Mouse (Mus musculus): ENCODE measurements around the gene Eci1.
"Not testable (repeated sequence)": the region's sequence is repeated elsewhere in the genome, so short reads cannot be mapped to it uniquely, and the experiment has no call there.

Gene Eci1

GRCm38 (mm10) chr17:24437016-24437415, 10.6 kb downstream of the Eci1 start:
- no peak for ATAC-seq (ENCODE audit: insufficient number of reproducible peaks, low FRiP score, low TSS enrichment)

- ATAC-seq (ENCODE audit: insufficient number of reproducible peaks, low FRiP score, low TSS enrichment) = no peak
Measured at GRCm38 (mm10) chr17:24440377-24440776, 13.9 kb downstream of the Eci1 start.

DNA sequence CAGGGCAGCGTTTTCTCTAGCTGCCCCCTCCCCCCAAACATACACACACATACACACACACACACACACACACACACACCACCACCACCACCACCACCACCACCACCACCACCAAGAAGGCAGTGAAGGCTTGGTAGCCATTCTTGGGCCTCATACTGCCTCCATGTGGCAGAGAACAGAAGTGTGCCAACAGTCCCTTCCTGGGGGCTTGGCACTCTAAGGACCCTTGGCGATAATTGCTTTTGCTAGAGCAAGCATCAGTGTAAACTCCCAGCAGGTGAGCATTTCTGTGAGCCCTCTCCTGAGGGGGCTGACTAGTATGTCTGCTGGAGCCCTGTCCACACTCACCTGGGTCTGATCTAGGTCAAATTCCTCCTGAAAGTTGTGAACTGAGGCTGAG, 14.7 kb downstream of the Eci1 start:
- ATAC-seq (ENCODE audit: insufficient number of reproducible peaks, low FRiP score, low TSS enrichment) = no peak

DNA sequence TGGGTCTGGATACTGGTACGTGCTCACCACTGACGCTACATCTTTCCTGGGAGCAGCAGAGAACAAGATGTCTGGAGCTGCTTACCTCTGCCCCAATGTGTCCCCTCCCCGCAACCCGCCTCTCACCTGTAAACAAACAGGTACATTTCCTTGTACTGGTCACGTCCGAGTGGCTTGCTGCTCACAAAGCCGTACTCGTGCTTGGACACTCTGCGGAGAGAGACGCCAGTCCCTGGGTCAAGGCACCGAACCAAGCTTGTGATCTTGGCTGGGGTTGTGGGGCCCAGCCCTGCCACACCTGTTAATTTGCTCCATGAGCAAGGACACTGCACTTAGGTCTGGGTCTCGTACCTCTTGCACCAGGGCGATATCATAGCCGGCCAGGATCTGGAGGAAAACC, 15.7 kb downstream of the Eci1 start:
- no peak for ATAC-seq (ENCODE audit: insufficient number of reproducible peaks, low FRiP score, low TSS enrichment)

- ATAC-seq (ENCODE audit: insufficient number of reproducible peaks, low FRiP score, low TSS enrichment) = no peak
Measured at GRCm38 (mm10) chr17:24442632-24443155, 16.3 kb downstream of the Eci1 start, which contains the start of gene Dnase1l2. Gene Dnase1l2, minus strand, starts transcription at chr17:24443105.

- ATAC-seq (ENCODE audit: insufficient number of reproducible peaks, low FRiP score, low TSS enrichment) = no peak
Measured at GRCm38 (mm10) chr17:24443409-24443808, 17.0 kb downstream of the Eci1 start.

- no peak for ATAC-seq (ENCODE audit: insufficient number of reproducible peaks, low FRiP score, low TSS enrichment)
Measured at GRCm38 (mm10) chr17:24446590-24446989, 20.1 kb downstream of the Eci1 start.

DNA sequence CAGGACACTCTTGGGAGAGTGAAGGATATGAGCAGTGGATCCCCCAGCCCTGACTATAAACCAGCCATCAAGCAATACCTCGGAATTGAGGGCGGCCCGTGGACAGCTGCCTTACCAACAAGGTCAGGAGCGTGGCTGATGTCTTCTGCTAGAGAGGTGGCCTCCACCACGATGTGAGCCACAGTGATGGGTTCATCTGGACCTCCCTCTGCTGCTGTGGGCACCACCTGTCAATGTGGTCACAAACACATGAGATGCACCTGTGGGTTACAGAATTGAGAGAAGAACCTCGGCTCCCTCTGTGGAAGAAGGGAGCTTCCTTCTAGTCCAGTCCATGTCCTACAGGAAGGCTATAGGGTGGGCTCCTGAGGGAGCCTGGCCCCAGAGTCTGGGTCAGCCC, 23.1 kb downstream of the Eci1 start:
- ATAC-seq (ENCODE audit: insufficient number of reproducible peaks, low FRiP score, low TSS enrichment) = no peak

GRCm38 (mm10) chr17:24451220-24451619, 24.8 kb downstream of the Eci1 start:
- ATAC-seq (ENCODE audit: insufficient number of reproducible peaks, low FRiP score, low TSS enrichment) = no peak

DNA sequence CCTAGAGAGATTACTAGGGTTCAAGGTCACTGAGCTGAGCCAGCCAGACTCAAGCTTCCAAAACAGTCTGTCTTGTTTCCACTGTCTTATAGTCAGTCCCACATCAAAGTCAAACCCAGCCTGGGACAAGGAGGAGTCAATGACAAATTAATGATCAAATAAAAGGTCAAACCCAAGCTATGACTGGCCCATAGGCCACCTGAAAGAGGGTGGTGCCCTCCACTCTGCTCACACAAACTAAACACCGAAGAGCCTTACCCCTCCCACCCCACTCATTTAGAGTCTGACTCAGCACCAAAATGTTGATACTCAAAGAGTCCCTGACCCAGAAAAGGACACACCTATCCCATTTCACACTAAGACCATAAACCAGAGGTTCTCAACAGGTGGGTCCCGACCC, 26.9 kb downstream of the Eci1 start:
- no peak for ATAC-seq (ENCODE audit: insufficient number of reproducible peaks, low FRiP score, low TSS enrichment)

GRCm38 (mm10) chr17:24454218-24454755, 27.8 kb downstream of the Eci1 start:
- no peak for ATAC-seq (ENCODE audit: insufficient number of reproducible peaks, low FRiP score, low TSS enrichment)

DNA sequence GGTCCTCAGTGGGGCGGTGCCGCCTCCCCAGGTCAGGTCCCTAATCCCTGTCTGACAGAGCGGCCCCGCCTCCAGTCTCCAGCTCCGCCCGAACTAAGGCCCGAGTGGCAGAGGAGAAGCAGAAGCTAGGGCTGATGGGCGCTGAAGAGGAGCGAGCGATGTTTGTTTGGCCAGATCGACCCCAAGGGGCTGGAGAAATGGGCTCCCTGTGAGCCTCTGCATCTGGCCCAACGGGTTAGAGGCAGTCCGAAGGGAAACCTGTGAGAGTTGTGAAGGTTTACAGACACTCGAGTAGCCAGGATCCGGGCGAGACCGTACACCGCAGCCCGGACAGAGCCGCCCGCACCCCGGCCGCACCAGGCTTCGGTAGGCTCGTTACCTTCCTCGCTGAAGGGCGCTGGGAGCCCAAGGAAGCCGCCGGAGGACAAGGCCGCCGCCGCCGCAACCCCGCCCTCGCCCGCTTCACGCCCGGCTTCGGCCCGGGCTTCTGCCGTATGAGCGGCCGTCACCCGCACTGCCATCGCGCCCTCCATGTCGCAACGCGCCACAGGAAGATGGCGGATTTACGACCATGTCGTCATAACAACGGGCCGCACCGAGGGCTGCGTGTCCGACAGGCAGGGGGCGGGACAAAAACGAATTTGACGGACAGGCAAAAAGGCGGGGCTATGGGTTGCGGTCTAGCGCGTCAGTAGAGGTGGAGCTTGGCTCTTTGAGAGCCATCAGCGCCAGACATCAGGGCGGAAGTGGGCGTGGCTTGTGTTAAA, 28.5 kb downstream of the Eci1 start:
- ATAC-seq (ENCODE audit: insufficient number of reproducible peaks, low FRiP score, low TSS enrichment) = peak; percentile 93

- not testable (repeated sequence) for ATAC-seq (ENCODE audit: insufficient number of reproducible peaks, low FRiP score, low TSS enrichment)
Measured at GRCm38 (mm10) chr17:24455523-24456206, 29.2 kb downstream of the Eci1 start.

DNA sequence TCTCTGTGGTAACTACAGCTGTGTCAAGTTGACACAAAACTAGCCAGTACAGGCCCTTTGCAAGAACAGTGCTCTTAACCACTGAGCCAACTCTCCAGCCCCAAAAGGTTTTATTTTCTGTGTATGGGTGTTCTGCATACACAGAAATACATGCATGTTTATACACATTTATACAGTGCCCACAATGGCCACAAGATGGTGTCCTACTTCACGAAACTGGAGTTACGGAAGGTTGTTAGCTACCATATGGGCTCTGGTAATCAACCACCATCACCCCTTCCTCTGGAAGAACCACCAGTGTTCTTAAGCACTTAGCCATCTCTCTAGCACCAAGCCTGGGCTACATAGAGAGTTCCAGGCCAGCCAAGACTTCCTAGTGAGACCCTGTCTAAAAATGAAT, 35.1 kb downstream of the Eci1 start:
- ATAC-seq (ENCODE audit: insufficient number of reproducible peaks, low FRiP score, low TSS enrichment) = no peak

- ATAC-seq (ENCODE audit: insufficient number of reproducible peaks, low FRiP score, low TSS enrichment) = no peak
Measured at GRCm38 (mm10) chr17:24462932-24463331, 36.5 kb downstream of the Eci1 start.

DNA sequence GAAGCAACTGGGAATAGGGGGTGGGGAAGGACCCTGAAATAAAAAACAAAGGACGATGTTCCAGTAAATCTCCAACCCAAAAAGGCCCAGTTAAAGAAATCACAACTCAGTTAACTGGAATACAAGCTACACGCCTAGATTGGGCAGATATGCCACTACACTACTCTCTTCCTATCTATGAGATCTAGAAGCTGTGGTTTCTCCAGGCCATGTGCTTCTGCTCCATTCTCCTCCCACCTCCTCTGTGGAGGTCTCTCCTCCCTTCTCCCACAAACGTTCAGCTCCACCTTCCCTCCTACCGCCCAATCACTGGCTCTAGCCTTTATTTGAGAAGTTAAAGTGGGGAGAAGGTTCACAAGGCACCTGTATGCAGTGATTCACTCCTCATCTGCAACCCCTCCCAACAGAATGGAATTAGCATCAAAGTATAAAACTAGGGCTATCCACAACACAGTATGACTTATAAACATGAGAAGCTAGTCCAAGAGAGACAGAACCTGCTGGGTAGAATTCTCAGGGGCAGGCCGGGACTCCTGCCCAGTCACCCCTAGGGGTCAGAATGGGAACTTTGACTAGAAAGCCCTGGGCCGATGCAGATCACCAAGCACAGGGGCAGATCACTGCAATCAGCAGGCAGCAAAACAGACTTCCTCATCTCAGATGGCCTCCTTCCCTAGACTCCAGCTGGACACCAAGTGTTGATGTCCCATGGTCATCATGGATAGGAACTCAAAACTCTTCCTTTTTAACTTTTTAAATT, 37.1 kb downstream of the Eci1 start:
- no peak for ATAC-seq (ENCODE audit: insufficient number of reproducible peaks, low FRiP score, low TSS enrichment)

DNA sequence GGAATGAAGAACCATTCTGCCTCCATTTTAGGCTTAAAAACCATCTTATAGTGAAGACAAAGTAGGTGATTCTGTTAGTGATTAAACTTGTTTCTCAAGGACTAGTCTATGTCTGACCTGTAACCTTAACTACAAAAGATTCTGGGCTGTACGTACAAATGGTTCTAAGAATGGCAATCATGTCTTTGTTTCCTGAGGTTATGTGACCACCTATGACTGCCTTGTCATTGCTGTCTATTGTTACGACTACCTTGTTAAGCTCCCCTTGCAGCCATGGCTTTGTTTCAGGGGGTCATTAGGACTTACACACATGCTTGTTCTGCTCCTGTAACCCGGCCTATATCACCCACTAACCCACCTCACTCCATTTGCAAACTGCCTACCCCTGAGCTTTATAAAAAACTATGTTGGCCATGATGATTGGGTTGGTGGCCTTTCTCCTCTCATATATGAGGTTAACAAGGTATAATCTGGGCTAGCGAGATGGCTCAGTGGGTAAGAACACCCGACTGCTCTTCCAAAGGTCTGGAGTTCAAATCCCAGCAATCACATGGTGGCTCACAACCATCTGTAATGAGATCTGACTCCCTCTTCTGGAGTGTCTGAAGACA, 42.3 kb downstream of the Eci1 start:
- ATAC-seq (ENCODE audit: insufficient number of reproducible peaks, low FRiP score, low TSS enrichment) = no peak

DNA sequence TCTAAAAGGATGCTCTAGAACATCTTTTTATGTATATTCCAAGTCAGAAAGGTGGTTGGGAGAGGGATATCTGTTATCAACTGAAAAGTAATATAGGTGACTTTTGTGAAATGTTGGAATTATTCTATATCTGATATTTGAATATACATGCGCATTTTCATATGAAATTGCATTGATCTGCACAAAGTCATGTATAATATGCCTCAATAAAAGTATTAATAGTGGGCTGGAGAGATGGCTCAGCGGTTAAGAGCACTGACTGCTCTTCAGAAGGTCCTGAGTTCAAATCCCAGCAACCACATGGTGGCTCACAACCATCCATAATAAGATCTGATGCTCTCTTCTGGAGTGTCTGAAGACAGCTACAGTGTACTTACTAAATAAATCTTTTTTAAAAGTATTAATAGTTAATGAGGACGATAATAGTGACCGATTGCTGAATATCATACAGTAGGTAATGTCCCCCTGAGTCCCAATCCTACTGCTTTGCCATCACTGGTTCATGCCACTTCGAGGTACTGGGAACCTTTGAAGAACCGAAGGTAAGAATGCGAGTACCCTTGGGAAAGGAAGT, 43.0 kb downstream of the Eci1 start:
- no peak for ATAC-seq (ENCODE audit: insufficient number of reproducible peaks, low FRiP score, low TSS enrichment)

- ATAC-seq (ENCODE audit: insufficient number of reproducible peaks, low FRiP score, low TSS enrichment) = peak; percentile 95
Measured at GRCm38 (mm10) chr17:24469910-24470602, 43.6 kb downstream of the Eci1 start, which contains the start of the genes E4f1 and Pgp. Gene E4f1, minus strand, starts transcription at chr17:24470313. Gene Pgp, plus strand, starts transcription at chr17:24470392.

Data from cerebellum, adult (tissue).